Mouse (Mus musculus) lung, postnatal 0 days (tissue): ENCODE results near the gene Gbp2. TPM values are rescaled to one million over a fixed set of nuclear protein-coding genes. Genes with fewer than 3 reads are reported as not detected.
A peak's percentile ranks its signal among the peaks of the same experiment; 100 is the strongest.

ENCODE experiments used
- ATAC-seq: fragments of 200-750 bp; cut with Nextera tagmentation; 2 replicates; pipeline ENCODE4 v1.8.0; 2017; ENCODE audit warnings: moderate library complexity
- DNase-seq: peaks from one replicate; pipeline ENCODE4 v3.0.0-alpha.2; 2016; ENCODE audit warnings: low spot score
- H3K27ac ChIP-seq: fragments of 300-500 bp; sonication (generic); 2 replicates; pipeline ENCODE4 v1.5.1; 2014; ENCODE audit warnings: antibody characterized with exemption, mild to moderate bottlenecking, low read length, mixed read lengths
- H3K27me3 ChIP-seq: fragments of 300-500 bp; sonication (generic); replicated peaks from 2 replicates; pipeline ENCODE4 v1.6.1; 2014; ENCODE audit warnings: low read length, mixed read lengths; ENCODE audit not compliant: insufficient read depth
- H3K36me3 ChIP-seq: fragments of 300-500 bp; sonication (generic); 2 replicates; pipeline ENCODE4 v1.6.1; 2014; ENCODE audit warnings: low read length, mixed read lengths; ENCODE audit not compliant: insufficient read depth
- H3K4me1 ChIP-seq: fragments of 300-500 bp; sonication (generic); 2 replicates; pipeline ENCODE4 v1.6.1; 2014; ENCODE audit warnings: antibody characterized with exemption, low read depth, low read length, mixed read lengths; ENCODE audit not compliant: insufficient read depth
- H3K4me2 ChIP-seq: fragments of 300-500 bp; sonication (generic); replicated peaks from 2 replicates; pipeline ENCODE4 v1.6.1; 2014; ENCODE audit warnings: low read depth, mild to moderate bottlenecking, low read length, moderate library complexity, mixed read lengths
- H3K4me3 ChIP-seq: fragments of 300-500 bp; sonication (generic); 2 replicates; pipeline ENCODE4 v1.5.1; 2014; ENCODE audit warnings: low read depth, low read length
- H3K9ac ChIP-seq: fragments of 300-500 bp; sonication (generic); replicated peaks from 2 replicates; pipeline ENCODE4 v1.6.1; 2014; ENCODE audit warnings: low read depth, mild to moderate bottlenecking
- H3K9me3 ChIP-seq: fragments of 300-500 bp; sonication (generic); 2 replicates; pipeline ENCODE4 v1.6.1; 2016; ENCODE audit warnings: low read length, mixed read lengths
- CTCF ChIP-seq: IDR thresholded peaks from 2 replicates; pipeline ENCODE4 v1.5.1; 2016; ENCODE audit warnings: antibody characterized with exemption, mild to moderate bottlenecking
- EP300 ChIP-seq: IDR thresholded peaks from 2 replicates; pipeline ENCODE4 v1.6.1; 2016; ENCODE audit warnings: antibody characterized with exemption, mild to moderate bottlenecking, control low read depth
- WGBS: fragments of 180-500 bp; shearing (Covaris S2); extraction: QIAGEN DNeasy Blood & Tissue Kit; methylation state at CpG from one replicate; pipeline ENCODE4 v1.1.7; 2014; 5-methylcytosine and 5-hydroxymethylcytosine counted together
- polyA plus RNA-seq: library from polyadenylated mRNA; unstranded; fragments of >200 nt; fragmentation: Nextera tagmentation; extraction: Ambion mirVana; gene quantifications from 2 replicates; pipeline ENCODE4 v1.2.1, GENCODE M21; 2015

Gbp2 gene
- polyA plus RNA-seq: 8.3 and 9.5 TPM in 2 replicates

GRCm38 (mm10) chr3:142620111-142620955 lies at the start of gene Gbp2:
TSS of gene Gbp2 (plus strand) at chr3:142620602.
- peak; percentile 73 for TF ChIP-seq EP300
- TF ChIP-seq CTCF: no peak
- Histone ChIP-seq H3K4me3 (peak within 1 kb of the TSS; percentile 33), H3K36me3 (no peaks in the 10 kb centered on the region), H3K27ac (peak within 1 kb of the TSS; percentile 71), H3K9me3 (no peaks in the 10 kb centered on the region), H3K27me3 (no peaks in the 10 kb centered on the region), H3K4me1 (peaks cover 6% of the 10 kb centered on the region; the same call in 1 of the 2 replicates), H3K4me2 (peak within 1 kb of the TSS; percentile 54), H3K9ac (peak within 1 kb of the TSS; percentile 39; the same call in 1 of the 2 replicates)
- peak; percentile 75 for ATAC-seq
- 15% methylated on average over 4 of the region's 4 CpGs for WGBS
- peak; percentile 85 for DNase-seq

- H3K27me3 ChIP-seq: no peaks in the 10 kb centered on the region
- TF ChIP-seq EP300 (no peak), CTCF (no peak)
- 93% methylated on average over 4 of the region's 4 CpGs for WGBS
Observed at GRCm38 (mm10) chr3:142570738-142571137, 49.7 kb upstream of the Gbp2 start.

GRCm38 (mm10) chr3:142577108-142577507 lies 43.3 kb upstream of the Gbp2 start:
- Histone ChIP-seq H3K9ac (no peak overlapping the region), H3K27me3 (no peaks in the 10 kb centered on the region), H3K4me3 (no peak overlapping the region), H3K9me3 (no peaks in the 10 kb centered on the region), H3K36me3 (no peaks in the 10 kb centered on the region), H3K27ac (no peak overlapping the region), H3K4me2 (no peak overlapping the region), H3K4me1 (no peaks in the 10 kb centered on the region)
- TF ChIP-seq EP300 (no peak), CTCF (no peak)
- DNase-seq: no peak
- WGBS: 64% methylated on average over 3 of the region's 3 CpGs
- no peak for ATAC-seq

More at GRCm38 (mm10) chr3:142570738-142571137, 49.7 kb upstream of the Gbp2 start:
- Histone ChIP-seq H3K9ac (no peak overlapping the region), H3K27ac (no peak overlapping the region), H3K4me2 (no peak overlapping the region), H3K36me3 (no peaks in the 10 kb centered on the region; the same call in 1 of the 2 replicates), H3K4me1 (no peaks in the 10 kb centered on the region), H3K9me3 (no peaks in the 10 kb centered on the region), H3K4me3 (no peak overlapping the region)
- ATAC-seq (no peak), DNase-seq (no peak)

- TF ChIP-seq EP300 (no peak), CTCF (no peak)
- no peaks in the 10 kb centered on the region for H3K36me3 ChIP-seq
- H3K27ac ChIP-seq: no peak overlapping the region
- no peak overlapping the region for H3K4me3 ChIP-seq
- DNase-seq (no peak), ATAC-seq (no peak)
- H3K4me1 ChIP-seq: no peaks in the 10 kb centered on the region
- H3K9ac ChIP-seq: no peak overlapping the region
- WGBS: 80% methylated on average over 4 of the region's 4 CpGs
- H3K9me3 ChIP-seq: no peaks in the 10 kb centered on the region
- no peaks in the 10 kb centered on the region for H3K27me3 ChIP-seq
- no peak overlapping the region for H3K4me2 ChIP-seq
Observed at GRCm38 (mm10) chr3:142578342-142578741, 42.1 kb upstream of the Gbp2 start.

- no peak overlapping the region for H3K9ac ChIP-seq
- H3K9me3 ChIP-seq: no peaks in the 10 kb centered on the region
- TF ChIP-seq CTCF (no peak), EP300 (no peak)
- H3K4me3 ChIP-seq: no peak overlapping the region
- H3K4me1 ChIP-seq: no peaks in the 10 kb centered on the region
- H3K27ac ChIP-seq: no peak overlapping the region
- H3K27me3 ChIP-seq: no peaks in the 10 kb centered on the region
- ATAC-seq (no peak), DNase-seq (no peak)
- WGBS: 82% methylated on average over 4 of the region's 4 CpGs
- H3K36me3 ChIP-seq: no peaks in the 10 kb centered on the region
- H3K4me2 ChIP-seq: no peak overlapping the region
Observed at GRCm38 (mm10) chr3:142583067-142583466, 37.3 kb upstream of the Gbp2 start.

GRCm38 (mm10) chr3:142587386-142587785 lies 33.0 kb upstream of the Gbp2 start:
- H3K27me3 ChIP-seq: no peaks in the 10 kb centered on the region
- no peaks in the 10 kb centered on the region for H3K9me3 ChIP-seq
- no peak overlapping the region for H3K27ac ChIP-seq
- peak; percentile 42 for DNase-seq
- ATAC-seq: peak; percentile 53; the same call in 1 of the 2 replicates
- H3K9ac ChIP-seq: no peak overlapping the region
- no peaks in the 10 kb centered on the region for H3K4me1 ChIP-seq
- H3K4me3 ChIP-seq: no peak overlapping the region
- H3K4me2 ChIP-seq: no peak overlapping the region
- H3K36me3 ChIP-seq: no peaks in the 10 kb centered on the region
- TF ChIP-seq EP300 (peak; percentile 21; the same call in 1 of the 2 replicates), CTCF (no peak)
